Mouse (Mus musculus): Measurements from ENCODE around the gene Extl1. TPM values are rescaled to one million over a fixed set of nuclear protein-coding genes. Genes with fewer than 3 reads are reported as not detected.

The Extl1 gene
- polyA plus RNA-seq, 1 experiment from 2014 or later, result 2.8 TPM

GRCm38 (mm10) chr4:134359649-134360048 is 24.0 kb downstream of the Extl1 start:
- Histone ChIP-seq H3K4me2 (ENCODE audit: low read depth, low read length) (no peak overlapping the region), H3K27ac (ENCODE audit: low read length) (no peak overlapping the region), H3K4me1 (ENCODE audit: control insufficient read depth, insufficient read depth, low read length) (peaks cover 39% of the 10 kb centered on the region), H3K27me3 (ENCODE audit: control insufficient read depth, insufficient read depth, low read length) (no peaks in the 10 kb centered on the region), H3K9ac (ENCODE audit: low read length) (no peak overlapping the region), H3K4me3 (ENCODE audit: low read length) (no peak overlapping the region), H3K9me3 (replicated peaks; ENCODE audit: control insufficient read depth, low read length) (no peaks in the 10 kb centered on the region), H3K36me3 (ENCODE audit: control insufficient read depth, insufficient read depth) (no peaks in the 10 kb centered on the region)
- 85% methylated on average over 6 of the region's 6 CpGs for WGBS
- ATAC-seq (replicated peaks; ENCODE audit: extremely low read depth, insufficient read depth, low FRiP score), result no peak

GRCm38 (mm10) chr4:134357461-134357771 is 26.2 kb downstream of the Extl1 start:
- H3K27me3 ChIP-seq (ENCODE audit: control insufficient read depth, insufficient read depth, low read length), result no peaks in the 10 kb centered on the region
- no peaks in the 10 kb centered on the region for H3K9me3 ChIP-seq (replicated peaks; ENCODE audit: control insufficient read depth, low read length)
- H3K4me3 ChIP-seq (ENCODE audit: low read length), result no peak overlapping the region
- no peak overlapping the region for H3K9ac ChIP-seq (ENCODE audit: low read length)
- peak overlapping the region; percentile 42 for H3K4me2 ChIP-seq (ENCODE audit: low read depth, low read length)
- no peak for ATAC-seq (replicated peaks; ENCODE audit: extremely low read depth, insufficient read depth, low FRiP score)
- H3K4me1 ChIP-seq (ENCODE audit: control insufficient read depth, insufficient read depth, low read length), result peaks cover 36% of the 10 kb centered on the region
- WGBS, result 42% methylated on average over 17 of the region's 17 CpGs
- no peak overlapping the region for H3K27ac ChIP-seq (ENCODE audit: low read length)
- H3K36me3 ChIP-seq (ENCODE audit: control insufficient read depth, insufficient read depth), result no peaks in the 10 kb centered on the region

GRCm38 (mm10) chr4:134356591-134357460 is 26.8 kb downstream of the Extl1 start:
- no peaks in the 10 kb centered on the region for H3K9me3 ChIP-seq (replicated peaks; ENCODE audit: control insufficient read depth, low read length)
- peaks cover 35% of the 10 kb centered on the region for H3K4me1 ChIP-seq (ENCODE audit: control insufficient read depth, insufficient read depth, low read length)
- ATAC-seq (replicated peaks; ENCODE audit: extremely low read depth, insufficient read depth, low FRiP score), result no peak
- H3K36me3 ChIP-seq (ENCODE audit: control insufficient read depth, insufficient read depth), result no peaks in the 10 kb centered on the region
- no peaks in the 10 kb centered on the region for H3K27me3 ChIP-seq (ENCODE audit: control insufficient read depth, insufficient read depth, low read length)
- peak overlapping the region; percentile 80 for H3K27ac ChIP-seq (ENCODE audit: low read length)
- WGBS, result 18% methylated on average over 22 of the region's 22 CpGs
- H3K9ac ChIP-seq (ENCODE audit: low read length), result no peak overlapping the region
- H3K4me2 ChIP-seq (ENCODE audit: low read depth, low read length), result peak overlapping the region; percentile 42
- H3K4me3 ChIP-seq (ENCODE audit: low read length), result no peak overlapping the region

GRCm38 (mm10) chr4:134355841-134356452 is 27.7 kb downstream of the Extl1 start:
- WGBS, result 21% methylated on average over 16 of the region's 16 CpGs
- H3K4me1 ChIP-seq (ENCODE audit: control insufficient read depth, insufficient read depth, low read length), result peaks cover 33% of the 10 kb centered on the region
- H3K4me2 ChIP-seq (ENCODE audit: low read depth, low read length), result peak overlapping the region; percentile 42

GRCm38 (mm10) chr4:134353527-134354409 is 29.9 kb downstream of the Extl1 start:
- Histone ChIP-seq H3K4me1 (ENCODE audit: control insufficient read depth, insufficient read depth, low read length) (peaks cover 31% of the 10 kb centered on the region), H3K9me3 (replicated peaks; ENCODE audit: control insufficient read depth, low read length) (no peaks in the 10 kb centered on the region), H3K4me2 (ENCODE audit: low read depth, low read length) (no peak overlapping the region), H3K9ac (ENCODE audit: low read length) (no peak overlapping the region), H3K4me3 (ENCODE audit: low read length) (no peak overlapping the region), H3K27ac (ENCODE audit: low read length) (no peak overlapping the region), H3K36me3 (ENCODE audit: control insufficient read depth, insufficient read depth) (no peaks in the 10 kb centered on the region), H3K27me3 (ENCODE audit: control insufficient read depth, insufficient read depth, low read length) (no peaks in the 10 kb centered on the region)
- no peak for ATAC-seq (replicated peaks; ENCODE audit: extremely low read depth, insufficient read depth, low FRiP score)
- WGBS, result 51% methylated on average over 5 of the region's 5 CpGs

More at GRCm38 (mm10) chr4:134355841-134356452, 27.7 kb downstream of the Extl1 start:
- Histone ChIP-seq H3K36me3 (ENCODE audit: control insufficient read depth, insufficient read depth) (no peaks in the 10 kb centered on the region), H3K27ac (ENCODE audit: low read length) (peak overlapping the region; percentile 80), H3K27me3 (ENCODE audit: control insufficient read depth, insufficient read depth, low read length) (no peaks in the 10 kb centered on the region), H3K9me3 (replicated peaks; ENCODE audit: control insufficient read depth, low read length) (no peaks in the 10 kb centered on the region), H3K4me3 (ENCODE audit: low read length) (no peak overlapping the region), H3K9ac (ENCODE audit: low read length) (no peak overlapping the region)
- ATAC-seq (replicated peaks; ENCODE audit: extremely low read depth, insufficient read depth, low FRiP score), result peak; percentile 74

GRCm38 (mm10) chr4:134352929-134353328 is 30.7 kb downstream of the Extl1 start:
- Histone ChIP-seq H3K9me3 (replicated peaks; ENCODE audit: control insufficient read depth, low read length) (no peaks in the 10 kb centered on the region), H3K4me3 (ENCODE audit: low read length) (no peak overlapping the region), H3K4me2 (ENCODE audit: low read depth, low read length) (no peak overlapping the region), H3K9ac (ENCODE audit: low read length) (no peak overlapping the region), H3K27me3 (ENCODE audit: control insufficient read depth, insufficient read depth, low read length) (no peaks in the 10 kb centered on the region), H3K36me3 (ENCODE audit: control insufficient read depth, insufficient read depth) (no peaks in the 10 kb centered on the region), H3K4me1 (ENCODE audit: control insufficient read depth, insufficient read depth, low read length) (peaks cover 38% of the 10 kb centered on the region), H3K27ac (ENCODE audit: low read length) (no peak overlapping the region)
- WGBS, result 88% methylated on average over 7 of the region's 7 CpGs
- ATAC-seq (replicated peaks; ENCODE audit: extremely low read depth, insufficient read depth, low FRiP score), result no peak

GRCm38 (mm10) chr4:134352261-134352707 is 31.4 kb downstream of the Extl1 start:
- no peak overlapping the region for H3K27ac ChIP-seq (ENCODE audit: low read length)
- H3K4me1 ChIP-seq (ENCODE audit: control insufficient read depth, insufficient read depth, low read length), result peaks cover 38% of the 10 kb centered on the region
- no peaks in the 10 kb centered on the region for H3K9me3 ChIP-seq (replicated peaks; ENCODE audit: control insufficient read depth, low read length)
- WGBS, result 77% methylated on average over 12 of the region's 12 CpGs
- no peaks in the 10 kb centered on the region for H3K27me3 ChIP-seq (ENCODE audit: control insufficient read depth, insufficient read depth, low read length)
- H3K4me3 ChIP-seq (ENCODE audit: low read length), result no peak overlapping the region
- no peak overlapping the region for H3K9ac ChIP-seq (ENCODE audit: low read length)
- no peaks in the 10 kb centered on the region for H3K36me3 ChIP-seq (ENCODE audit: control insufficient read depth, insufficient read depth)
- no peak overlapping the region for H3K4me2 ChIP-seq (ENCODE audit: low read depth, low read length)
- no peak for ATAC-seq (replicated peaks; ENCODE audit: extremely low read depth, insufficient read depth, low FRiP score)

GRCm38 (mm10) chr4:134351329-134352260 is 32.1 kb downstream of the Extl1 start:
- H3K36me3 ChIP-seq (ENCODE audit: control insufficient read depth, insufficient read depth), result no peaks in the 10 kb centered on the region
- ATAC-seq (replicated peaks; ENCODE audit: extremely low read depth, insufficient read depth, low FRiP score), result 0 out of 2 replicates have a peak, but pooled peaks have one; percentile 8
- H3K27me3 ChIP-seq (ENCODE audit: control insufficient read depth, insufficient read depth, low read length), result no peaks in the 10 kb centered on the region
- 36% methylated on average over 18 of the region's 18 CpGs for WGBS
- no peak overlapping the region for H3K9ac ChIP-seq (ENCODE audit: low read length)
- peaks cover 34% of the 10 kb centered on the region for H3K4me1 ChIP-seq (ENCODE audit: control insufficient read depth, insufficient read depth, low read length)
- no peak overlapping the region for H3K4me3 ChIP-seq (ENCODE audit: low read length)
- no peak overlapping the region; the same call in 1 of the 2 replicates for H3K27ac ChIP-seq (ENCODE audit: low read length)
- no peak overlapping the region for H3K4me2 ChIP-seq (ENCODE audit: low read depth, low read length)
- H3K9me3 ChIP-seq (replicated peaks; ENCODE audit: control insufficient read depth, low read length), result no peaks in the 10 kb centered on the region
